Comparison of ENCODE assay signal across 15 mouse cellular contexts in genomic region chr10:98646311-98646999, GRCm38 (mm10).
DNase-seq lines count a peak whose midpoint lies in the region; ATAC-seq and TF ChIP-seq lines count a peak whose summit lies in the region.
"Had no signal": no experiment of that assay in that cellular context is flagged by ENCODE, and none has a peak within 500 bp of the region (broad histone marks: within the 10 kb centered on the region; RNA-seq: fewer than 3 reads in every experiment).

No protein-coding gene starts in this region.

- no peak overlapping the region for H3K9ac ChIP-seq in hindbrain, embryonic 15.5 days
- H3K9ac ChIP-seq in neural tube, embryonic 14.5 days (replicated peaks; ENCODE audit: low read depth, low read length) = no peak overlapping the region
- H3K9ac ChIP-seq: intestine, embryonic 15.5 days; limb, embryonic 15.5 days had no signal

- DNase-seq in cerebellum, adult 9-10 months = peak; percentile 6
- DNase-seq in cerebellum, adult 11-12 months = no peak
- no peak for DNase-seq in left cerebral cortex, adult 2 months (ENCODE audit: extremely low spot score in 1 of 2, low spot score in 2 of 2)
- no peak for DNase-seq in left cerebral cortex, postnatal 25 days (ENCODE audit: low spot score in 2 of 2)
- no peak for DNase-seq in gastrocnemius, postnatal 36 days
- DNase-seq in liver = no peak
- DNase-seq: lung, adult 2 months; thymus, postnatal 4 days had no signal

- H3K4me2 ChIP-seq in hindbrain, embryonic 15.5 days = no peak overlapping the region
- H3K4me2 ChIP-seq in neural tube, embryonic 14.5 days (ENCODE audit: low read depth, low read length) = no peak overlapping the region
- H3K4me2 ChIP-seq: intestine, embryonic 15.5 days; limb, embryonic 15.5 days had no signal

- no peaks in the 10 kb centered on the region for H3K36me3 ChIP-seq in hindbrain, embryonic 15.5 days
- H3K36me3 ChIP-seq in neural tube, embryonic 14.5 days (ENCODE audit: control insufficient read depth, insufficient read depth, low read length) = no peaks in the 10 kb centered on the region
- H3K36me3 ChIP-seq: intestine, embryonic 15.5 days; limb, embryonic 15.5 days had no signal

- no peak for TF ChIP-seq CTCF in left cerebral cortex, adult 2 months (IDR thresholded peaks at IDR 0.05)

- no peaks in the 10 kb centered on the region for H3K9me3 ChIP-seq in hindbrain, embryonic 15.5 days
- no peaks in the 10 kb centered on the region for H3K9me3 ChIP-seq in neural tube, embryonic 14.5 days (ENCODE audit: control insufficient read depth, low read length)
- H3K9me3 ChIP-seq: intestine, embryonic 15.5 days; limb, embryonic 15.5 days had no signal

- no peak overlapping the region for H3K4me3 ChIP-seq in left cerebral cortex, adult 2 months
- H3K4me3 ChIP-seq in hindbrain, embryonic 15.5 days = no peak overlapping the region
- H3K4me3 ChIP-seq in neural tube, embryonic 14.5 days (ENCODE audit: low read depth, low read length) = no peak overlapping the region
- H3K4me3 ChIP-seq: intestine, embryonic 15.5 days; limb, embryonic 15.5 days had no signal

- H3K27ac ChIP-seq in left cerebral cortex, adult 2 months = 0 out of 2 replicates have a peak overlapping the region, but pooled peaks have one; percentile 55
- peak overlapping the region; percentile 52; the same call in 1 of the 2 replicates for H3K27ac ChIP-seq in hindbrain, embryonic 15.5 days (replicated peaks)
- no peak overlapping the region for H3K27ac ChIP-seq in neural tube, embryonic 14.5 days (ENCODE audit: low read depth, low read length)
- H3K27ac ChIP-seq: intestine, embryonic 15.5 days; limb, embryonic 15.5 days; stomach, postnatal 0 days had no signal

- peak; percentile 65 for ATAC-seq in hindbrain, embryonic 15.5 days (ENCODE audit: low FRiP score, low read depth)
- ATAC-seq in neural tube, embryonic 14.5 days (ENCODE audit: low read depth) = peak; percentile 38; the same call in 1 of the 2 replicates
- ATAC-seq: intestine, embryonic 15.5 days; Patski had no signal

- H3K27me3 ChIP-seq in hindbrain, embryonic 15.5 days = no peaks in the 10 kb centered on the region
- H3K27me3 ChIP-seq in neural tube, embryonic 14.5 days (ENCODE audit: control insufficient read depth, insufficient read depth, low read length) = no peaks in the 10 kb centered on the region
- H3K27me3 ChIP-seq: CH12.LX; intestine, embryonic 15.5 days; limb, embryonic 15.5 days; Patski had no signal

- WGBS in hindbrain, embryonic 15.5 days = 47% methylated on average over 8 of the region's 8 CpGs
- whole genome bisulfite sequencing in neural tube, embryonic 14.5 days = 67% methylated on average over 8 of the region's 8 CpGs

- intact Hi-C loops in left cerebral cortex, adult 2 months (cut with DNase I) = no loop called here
- intact Hi-C loops in left cerebral cortex, postnatal 25 days (cut with DNase I) = no loop called here
- intact Hi-C loops in gastrocnemius, postnatal 36 days (cut with DNase I) = no loop called here

- H3K4me1 ChIP-seq in hindbrain, embryonic 15.5 days (replicated peaks) = no peaks in the 10 kb centered on the region
- no peaks in the 10 kb centered on the region for H3K4me1 ChIP-seq in neural tube, embryonic 14.5 days (ENCODE audit: control insufficient read depth, insufficient read depth, low read length)
- H3K4me1 ChIP-seq: intestine, embryonic 15.5 days; limb, embryonic 15.5 days had no signal
